Mouse (Mus musculus): ENCODE data around the gene Cox19.

- no peak for TF ChIP-seq GATA1 (IDR thresholded peaks at IDR 0.05; ENCODE audit: low read length)
- TF ChIP-seq TAL1 (IDR thresholded peaks at IDR 0.05; ENCODE audit: low read length): no peak
These were observed 2.7 kb upstream of the Cox19 start for GRCm38 (mm10) chr5:139353946-139354345.
